Mouse (Mus musculus) kidney, embryonic 14.5 days (tissue): ENCODE measurements around the gene Pla2g2d. TPM values are rescaled to one million over a fixed set of nuclear protein-coding genes. Genes with fewer than 3 reads are reported as not detected.

ENCODE experiments used
- ATAC-seq: fragments of 200-750 bp; cut with Nextera tagmentation; 2 replicates; pipeline ENCODE4 v1.8.0; 2017; ENCODE audit warnings: moderate number of reproducible peaks, mild to moderate bottlenecking, moderate TSS enrichment, moderate library complexity; ENCODE audit not compliant: low FRiP score, low TSS enrichment
- H3K27ac ChIP-seq: fragments of 300-500 bp; sonication (generic); 2 replicates; pipeline ENCODE4 v1.5.1; 2014; ENCODE audit warnings: low read depth, mild to moderate bottlenecking, low read length, moderate library complexity, mixed read lengths
- H3K27me3 ChIP-seq: fragments of 300-500 bp; sonication (generic); 2 replicates; pipeline ENCODE4 v1.6.1; 2014; ENCODE audit warnings: mild to moderate bottlenecking, low read length; ENCODE audit not compliant: control insufficient read depth, insufficient read depth
- H3K36me3 ChIP-seq: fragments of 300-500 bp; sonication (generic); 2 replicates; pipeline ENCODE4 v1.6.1; 2014; ENCODE audit warnings: low read length, mixed read lengths; ENCODE audit not compliant: control insufficient read depth, insufficient read depth
- H3K4me1 ChIP-seq: fragments of 300-500 bp; sonication (generic); 2 replicates; pipeline ENCODE4 v1.6.1; 2014; ENCODE audit warnings: low read length, mixed read lengths; ENCODE audit not compliant: control insufficient read depth, insufficient read depth
- H3K4me2 ChIP-seq: fragments of 300-500 bp; sonication (generic); replicated peaks from 2 replicates; pipeline ENCODE4 v1.6.1; 2014; ENCODE audit warnings: low read depth, mild to moderate bottlenecking, low read length
- H3K4me3 ChIP-seq: fragments of 300-500 bp; sonication (generic); 2 replicates; pipeline ENCODE4 v1.5.1; 2014; ENCODE audit warnings: mild to moderate bottlenecking, low read length
- H3K9ac ChIP-seq: fragments of 300-500 bp; sonication (generic); 2 replicates; pipeline ENCODE4 v1.6.1; 2014; ENCODE audit warnings: low read depth, mild to moderate bottlenecking, low read length, moderate library complexity
- H3K9me3 ChIP-seq: fragments of 300-500 bp; sonication (generic); 2 replicates; pipeline ENCODE4 v1.6.1; 2016; ENCODE audit warnings: low read length; ENCODE audit not compliant: control insufficient read depth
- WGBS: fragments of 180-500 bp; shearing (Covaris S2); extraction: QIAGEN DNeasy Blood & Tissue Kit; methylation state at CpG from one replicate; pipeline ENCODE4 v1.1.7; 2014; 5-methylcytosine and 5-hydroxymethylcytosine counted together
- polyA plus RNA-seq: library from polyadenylated mRNA; unstranded; fragments of >200 nt; fragmentation: Nextera tagmentation; extraction: Ambion mirVana; gene quantifications from 2 replicates; pipeline ENCODE4 v1.2.1, GENCODE M21; 2014

Pla2g2d gene
- polyA plus RNA-seq, 1 experiment from 2014 or later, result not detected

- no peak overlapping the region for H3K4me3 ChIP-seq
- ATAC-seq, result no peak
- WGBS, result 51% methylated on average over 11 of the region's 11 CpGs
- H3K4me2 ChIP-seq, result no peak overlapping the region
- H3K4me1 ChIP-seq, result peaks cover 7% of the 10 kb centered on the region; the same call in 1 of the 2 replicates
- H3K27me3 ChIP-seq, result no peaks in the 10 kb centered on the region
- H3K36me3 ChIP-seq, result no peaks in the 10 kb centered on the region
- peaks cover 8% of the 10 kb centered on the region; the same call in 1 of the 2 replicates for H3K9me3 ChIP-seq
- H3K9ac ChIP-seq, result no peak overlapping the region
- no peak overlapping the region for H3K27ac ChIP-seq
These were observed 51.6 kb downstream of the Pla2g2d start for GRCm38 (mm10) chr4:138827147-138827546.

Other genes starting within 250 kb of the Pla2g2d start
- 0.11 and 0.13 TPM in 2 replicates for gene Vwa5b1, start 139.9 kb upstream of the Pla2g2d start, polyA plus RNA-seq
- gene Pla2g2c, start 50.9 kb upstream of the Pla2g2d start, polyA plus RNA-seq, result 0.46 and 0.81 TPM in 2 replicates
- gene Ubxn10, start 38.6 kb upstream of the Pla2g2d start, polyA plus RNA-seq, result 1.3 and 2.0 TPM in 2 replicates
- not detected in 2 replicates for gene Pla2g2f, start 18.1 kb upstream of the Pla2g2d start, polyA plus RNA-seq
- 0.34 and 0.35 TPM in 2 replicates for gene Pla2g5, start 87.7 kb downstream of the Pla2g2d start, polyA plus RNA-seq
- gene Gm13030, start 98.2 kb downstream of the Pla2g2d start, polyA plus RNA-seq, result not detected in 2 replicates
- 0.76 and 0.84 TPM in 2 replicates for gene Pla2g2e, start 102.2 kb downstream of the Pla2g2d start, polyA plus RNA-seq
- gene Otud3, start 138.2 kb downstream of the Pla2g2d start, polyA plus RNA-seq, result 3.0 and 4.2 TPM in 2 replicates
- gene Rnf186, start 191.4 kb downstream of the Pla2g2d start, polyA plus RNA-seq, result 4.3 and 5.8 TPM in 2 replicates
- gene Tmco4, start 197.2 kb downstream of the Pla2g2d start, polyA plus RNA-seq, result 3.5 and 4.7 TPM in 2 replicates